Mouse (Mus musculus) bone marrow, adult 2 months (tissue): ENCODE data around the gene Cdh8.

ENCODE experiments used
- CTCF ChIP-seq: fragments of 200-500 bp; IDR thresholded peaks from 2 replicates; pipeline ENCODE4 v1.5.1; 2011; ENCODE audit warnings: low read length, control low read depth; ENCODE audit not compliant: control insufficient read depth, insufficient read depth
- POLR2A ChIP-seq: fragments of 200-500 bp; IDR thresholded peaks from 2 replicates; pipeline ENCODE4 v1.6.1; 2011; ENCODE audit warnings: low read depth, mild to moderate bottlenecking, control low read depth, low read length, borderline replicate concordance; ENCODE audit not compliant: control insufficient read depth

GRCm38 (mm10) chr8:99267133-99267532 lies 149.1 kb downstream of the Cdh8 start:
- no peak for TF ChIP-seq CTCF
- no peak for TF ChIP-seq POLR2A
